ENCODE assay signal across 25 mouse cellular contexts in genomic region chr11:121339647-121340046, GRCm38 (mm10). TPM values are rescaled to one million over a fixed set of nuclear protein-coding genes. Genes with fewer than 3 reads are reported as not detected.
DNase-seq lines count a peak whose midpoint lies in the region; ATAC-seq and TF ChIP-seq lines count a peak whose summit lies in the region.
"Had no signal": no experiment of that assay in that cellular context is flagged by ENCODE, and none has a peak within 500 bp of the region (broad histone marks: within the 10 kb centered on the region; RNA-seq: fewer than 3 reads in every experiment).

No protein-coding gene starts in this region.

- intact Hi-C loops in left cerebral cortex, postnatal 14 days (cut with DNase I) = no loop called here

- no peak overlapping the region for H3K4me3 ChIP-seq in liver, embryonic 11.5 days (ENCODE audit: low read depth, low read length)
- H3K4me3 ChIP-seq in CH12.LX (replicated peaks in 1 of 3; ENCODE audit: low read depth in 2 of 3, low read length in 2 of 3, poor library complexity in 1 of 3) = no peak overlapping the region
- H3K4me3 ChIP-seq: embryonic facial prominence, embryonic 10.5 days; embryonic facial prominence, embryonic 13.5 days; erythroblast, embryonic 14.5 days; heart, adult 2 months; heart, embryonic 10.5 days; hindbrain, embryonic 12.5 days; hindbrain, embryonic 15.5 days had no signal

- ATAC-seq in liver, embryonic 11.5 days (replicated peaks; ENCODE audit: low FRiP score) = no peak
- ATAC-seq in megakaryocyte progenitor cell, adult 5-6 weeks (replicated peaks; ENCODE audit: poor library complexity) = 0 out of 2 replicates have a peak, but pooled peaks have one; percentile 13
- ATAC-seq: forebrain, embryonic 14.5 days; forebrain, postnatal 0 days had no signal

- H3K27me3 ChIP-seq in liver, embryonic 11.5 days (replicated peaks; ENCODE audit: control insufficient read depth, insufficient read depth, low read length) = no peaks in the 10 kb centered on the region
- H3K27me3 ChIP-seq in CH12.LX (replicated peaks) = no peaks in the 10 kb centered on the region
- H3K27me3 ChIP-seq: embryonic facial prominence, embryonic 13.5 days; hindbrain, embryonic 12.5 days; hindbrain, embryonic 15.5 days had no signal

- H3K79me2 ChIP-seq in CH12.LX (replicated peaks; ENCODE audit: control insufficient read depth, extremely low read depth, insufficient read depth, poor library complexity, severe bottlenecking) = peaks cover 22% of the 10 kb centered on the region

- H3K9ac ChIP-seq in liver, embryonic 11.5 days (ENCODE audit: low read depth, low read length) = no peak overlapping the region
- no peak overlapping the region for H3K9ac ChIP-seq in CH12.LX (ENCODE audit: insufficient read depth, low read depth)
- H3K9ac ChIP-seq: embryonic facial prominence, embryonic 13.5 days; forebrain, postnatal 0 days; hindbrain, embryonic 12.5 days; hindbrain, embryonic 15.5 days had no signal

- no peak for TF ChIP-seq POLR2A in CH12.LX (IDR thresholded peaks at IDR 0.05; ENCODE audit: low read depth, low read length)

- dilution Hi-C loops in CH12.LX (cut with MboI; ENCODE audit: extremely low pct_ligation_motif_present, extremely low pct_unique_long_range_greater_than_20kb, low sequenced_read_pairs) = no loop called here

- no peak for DNase-seq in liver, embryonic 11.5 days (ENCODE audit: low spot score)
- DNase-seq in liver (no peak), A20 (ENCODE audit: low read depth, low spot score) (peak; percentile 69), CH12.LX (ENCODE audit: extremely low read depth) (peak; percentile 65)
- DNase-seq in natural killer cell, adult 2 months (ENCODE audit: low spot score in 2 of 2) = no peak
- DNase-seq in left cerebral cortex, postnatal 14 days (ENCODE audit: low spot score in 2 of 2) = no peak
- DNase-seq: adrenal gland, adult 2 months; adrenal gland, postnatal 14 days; cerebellum, adult 11 months; cerebellum, adult 2 months; cerebellum, adult 9-11 months; cerebellum, postnatal 25 days; embryo, embryonic 11 days; forebrain, postnatal 0 days; gastrocnemius, postnatal 25 days; heart, adult 2 months had no signal

- WGBS in liver, embryonic 11.5 days = 49% methylated on average over 1 of the region's 1 CpGs

- in situ Hi-C loops in CH12.LX (cut with MboI; ENCODE audit: low pct_ligation_motif_present, low pct_unique_long_range_greater_than_20kb, low sequenced_read_pairs) = no loop called here

- H3K9me3 ChIP-seq in liver, embryonic 11.5 days (ENCODE audit: control insufficient read depth, low read length) = no peaks in the 10 kb centered on the region
- H3K9me3 ChIP-seq in CH12.LX (replicated peaks; ENCODE audit: low read length) = no peaks in the 10 kb centered on the region
- H3K9me3 ChIP-seq: embryonic facial prominence, embryonic 10.5 days; embryonic facial prominence, embryonic 13.5 days; G1E; heart, embryonic 10.5 days; hindbrain, embryonic 12.5 days; hindbrain, embryonic 15.5 days had no signal

- TF ChIP-seq RAD21 in CH12.LX (IDR thresholded peaks at IDR 0.05; ENCODE audit: low read depth, low read length) = no peak

- peak; percentile 81; the same call in 1 of the 2 replicates for TF ChIP-seq EP300 in CH12.LX (IDR thresholded peaks at IDR 0.05; ENCODE audit: low read length)

- peaks cover 10% of the 10 kb centered on the region; the same call in 1 of the 2 replicates for H3K36me3 ChIP-seq in liver, embryonic 11.5 days (ENCODE audit: control insufficient read depth, insufficient read depth, low read length)
- H3K36me3 ChIP-seq in CH12.LX (replicated peaks in 1 of 2; ENCODE audit: control insufficient read depth in 1 of 2, insufficient read depth in 1 of 2, low read length in 1 of 2) = peaks cover 32 to 71% of the 10 kb centered on the region in 2 experiments

- no peak for TF ChIP-seq CTCF in CH12.LX (conservative IDR thresholded peaks at IDR 0.05 in 1 of 2, IDR thresholded peaks at IDR 0.05 in 1 of 2; ENCODE audit: low read depth in 2 of 2, low read length in 2 of 2)

- peak overlapping the region; percentile 41; the same call in 1 of the 2 replicates for H3K27ac ChIP-seq in liver, embryonic 11.5 days (ENCODE audit: low read depth, low read length)
- no peak overlapping the region for H3K27ac ChIP-seq in CH12.LX (ENCODE audit: insufficient read depth, low read depth)
- H3K27ac ChIP-seq: embryonic facial prominence, embryonic 10.5 days; embryonic facial prominence, embryonic 13.5 days; heart, adult 2 months; heart, embryonic 10.5 days; hindbrain, embryonic 12.5 days; hindbrain, embryonic 15.5 days had no signal

- no peak overlapping the region for H3K4me2 ChIP-seq in liver, embryonic 11.5 days
- peak overlapping the region; percentile 53; the same call in 1 of the 2 replicates for H3K4me2 ChIP-seq in CH12.LX (ENCODE audit: insufficient read depth, low read depth, poor library complexity, severe bottlenecking)
- H3K4me2 ChIP-seq: embryonic facial prominence, embryonic 13.5 days; hindbrain, embryonic 12.5 days; hindbrain, embryonic 15.5 days had no signal

- peaks cover 5% of the 10 kb centered on the region; the same call in 1 of the 2 replicates for H3K4me1 ChIP-seq in liver, embryonic 11.5 days (replicated peaks; ENCODE audit: control insufficient read depth, insufficient read depth, low read length)
- H3K4me1 ChIP-seq in CH12.LX (ENCODE audit: control insufficient read depth in 1 of 2, insufficient read depth in 2 of 2) = peaks cover 13 to 42% of the 10 kb centered on the region in 2 experiments
- H3K4me1 ChIP-seq: embryonic facial prominence, embryonic 10.5 days; embryonic facial prominence, embryonic 13.5 days; heart, embryonic 10.5 days; hindbrain, embryonic 12.5 days; hindbrain, embryonic 15.5 days had no signal

TF ChIP-seq in CH12.LX, 34 proteins besides CTCF, POLR2A, EP300 and RAD21:
- TF ChIP-seq POLR2AphosphoS2 (IDR thresholded peaks at IDR 0.05; ENCODE audit: low read depth, low read length) = no peak
- TF ChIP-seq MXI1 (IDR thresholded peaks at IDR 0.05; ENCODE audit: low read depth, low read length) = no peak
- TF ChIP-seq RCOR1 (conservative IDR thresholded peaks at IDR 0.05; ENCODE audit: low read depth, low read length) = no peak
- TF ChIP-seq CHD2 (IDR thresholded peaks at IDR 0.05; ENCODE audit: low read length) = no peak
- no peak for TF ChIP-seq ZMIZ1 (IDR thresholded peaks at IDR 0.05; ENCODE audit: low read depth, low read length)
- TF ChIP-seq ETS1 (conservative IDR thresholded peaks at IDR 0.05; ENCODE audit: low read depth, low read length) = no peak
- TF ChIP-seq IRF4 (IDR thresholded peaks at IDR 0.05; ENCODE audit: low read depth, low read length) = peak; percentile 83
- TF ChIP-seq JUND (conservative IDR thresholded peaks at IDR 0.05; ENCODE audit: low read depth, low read length) = peak; percentile 43; the same call in 1 of the 2 replicates
- no peak for TF ChIP-seq BHLHE40 (IDR thresholded peaks at IDR 0.05; ENCODE audit: low read depth, low read length)
- TF ChIP-seq UBTF (IDR thresholded peaks at IDR 0.05; ENCODE audit: low read depth, low read length) = no peak

RNA-seq across cellular contexts. Expression of gene Wdr45b, which starts 14.6 kb away (rescaled TPM):
- polyA plus RNA-seq in liver, embryonic 11.5 days (2014; fragmentation: Nextera tagmentation; extraction: Ambion mirVana) = 53.3 and 55.4 TPM in 2 replicates
- total RNA-seq in CH12.LX (2012; rRNA removed) (27.0 and 32.1 TPM in 2 replicates), CH12.LX (2014; rRNA removed) (49.9 and 53.0 TPM in 2 replicates)
- polyA plus RNA-seq in CH12.LX (2012; ENCODE audit: insufficient read length, low read depth) = 43.3 and 47.5 TPM in 2 replicates
- 44.1 and 56.8 TPM in 2 replicates for total RNA-seq in megakaryocyte progenitor cell, adult 5-6 weeks (2015)
- total RNA-seq in megakaryocyte progenitor cell, adult 5-6 weeks (2017) = 45.8 and 48.8 TPM in 2 replicates
- total RNA-seq in left cerebral cortex, postnatal 14 days (2021) = 10 to 100 TPM; 62.2 to 68.9 TPM

RNA-seq across cellular contexts. Expression of gene Rab40b, which starts 48.4 kb away (rescaled TPM):
- 0.94 and 1.2 TPM in 2 replicates for polyA plus RNA-seq in liver, embryonic 11.5 days (2014; fragmentation: Nextera tagmentation; extraction: Ambion mirVana)
- not detected in 2 replicates for total RNA-seq in CH12.LX (2012; rRNA removed)
- total RNA-seq in CH12.LX (2014; rRNA removed) = not detected in 2 replicates
- polyA plus RNA-seq in CH12.LX (2012; ENCODE audit: insufficient read length, low read depth) = not detected in 2 replicates
- total RNA-seq in megakaryocyte progenitor cell, adult 5-6 weeks (2015) = 0.57 TPM in 1 of 2 replicates, not detected in the other
- total RNA-seq in megakaryocyte progenitor cell, adult 5-6 weeks (2017) = 0.37 TPM in 1 of 2 replicates, not detected in the other
- 10 to 100 TPM; 42.2 to 44.7 TPM for total RNA-seq in left cerebral cortex, postnatal 14 days (2021)
- total RNA-seq: G1E had no signal
- polyA plus RNA-seq: G1E had no signal

Comparison
In these comparisons a context has a peak if more than half of its experiments do, and no peak if none do; other contexts are left out.
1. DNase-seq: peak in A20 (single experiment) and CH12.LX (single experiment); none in liver, embryonic 11.5 days (single experiment), liver (single experiment), natural killer cell, adult 2 months (0 of 2) and left cerebral cortex, postnatal 14 days (0 of 2).
2. RNA of gene Rab40b, which starts 48.4 kb away (total RNA-seq): 42.2 to 44.7 TPM in left cerebral cortex, postnatal 14 days; 0.37 to 0.57 TPM in megakaryocyte progenitor cell, adult 5-6 weeks and not detected in CH12.LX; every median in the first group is over 10 times any median in the second.